Mouse (Mus musculus) midbrain, embryonic 14.5 days (tissue): ENCODE results near the gene Hsd3b1. TPM values are rescaled to one million over a fixed set of nuclear protein-coding genes. Genes with fewer than 3 reads are reported as not detected.

Experiments
- ATAC-seq: fragments of 200-750 bp; cut with Nextera tagmentation; 2 replicates; pipeline ENCODE4 v1.8.0; 2017; ENCODE audit warnings: moderate number of reproducible peaks, moderate library complexity; ENCODE audit not compliant: low FRiP score, low TSS enrichment
- DNase-seq: peaks from one replicate; pipeline ENCODE4 v3.0.0-alpha.2; 2015
- H3K27ac ChIP-seq: fragments of 300-500 bp; sonication (generic); replicated peaks from 2 replicates; pipeline ENCODE4 v1.5.1; 2014; ENCODE audit warnings: mild to moderate bottlenecking, low read depth, low read length, moderate library complexity
- H3K27me3 ChIP-seq: fragments of 300-500 bp; sonication (generic); 2 replicates; pipeline ENCODE4 v1.6.1; 2014; ENCODE audit warnings: low read length, control low read depth, mixed read lengths; ENCODE audit not compliant: control insufficient read depth, insufficient read depth
- H3K36me3 ChIP-seq: fragments of 300-500 bp; sonication (generic); 2 replicates; pipeline ENCODE4 v1.6.1; 2014; ENCODE audit warnings: low read length, control low read depth; ENCODE audit not compliant: control insufficient read depth, insufficient read depth
- H3K4me1 ChIP-seq: fragments of 300-500 bp; sonication (generic); 2 replicates; pipeline ENCODE4 v1.6.1; 2014; ENCODE audit warnings: mild to moderate bottlenecking, antibody characterized with exemption, low read length, control low read depth; ENCODE audit not compliant: control insufficient read depth, insufficient read depth
- H3K4me2 ChIP-seq: fragments of 300-500 bp; sonication (generic); 2 replicates; pipeline ENCODE4 v1.6.1; 2014; ENCODE audit warnings: mild to moderate bottlenecking, low read length, moderate library complexity
- H3K4me3 ChIP-seq: fragments of 300-500 bp; sonication (generic); replicated peaks from 2 replicates; pipeline ENCODE4 v1.5.1; 2014; ENCODE audit warnings: low read depth, low read length
- H3K9ac ChIP-seq: fragments of 300-500 bp; sonication (generic); replicated peaks from 2 replicates; pipeline ENCODE4 v1.6.1; 2014; ENCODE audit warnings: mild to moderate bottlenecking, low read length, moderate library complexity
- H3K9me3 ChIP-seq: fragments of 300-500 bp; sonication (generic); 2 replicates; pipeline ENCODE4 v1.6.1; 2016; ENCODE audit warnings: low read length, control low read depth, mixed read lengths; ENCODE audit not compliant: control insufficient read depth
- WGBS: fragments of 180-500 bp; shearing (Covaris S2); extraction: QIAGEN DNeasy Blood & Tissue Kit; methylation state at CpG from one replicate; pipeline ENCODE4 v1.1.7; 2014; 5-methylcytosine and 5-hydroxymethylcytosine counted together
- polyA plus RNA-seq: library from polyadenylated mRNA; unstranded; fragments of >200 nt; fragmentation: Nextera tagmentation; extraction: Ambion mirVana; gene quantifications from 2 replicates; pipeline ENCODE4 v1.2.1, GENCODE M21; 2014

The Hsd3b1 gene
- polyA plus RNA-seq, 1 experiment from 2014 or later: 0.29 TPM

DNA sequence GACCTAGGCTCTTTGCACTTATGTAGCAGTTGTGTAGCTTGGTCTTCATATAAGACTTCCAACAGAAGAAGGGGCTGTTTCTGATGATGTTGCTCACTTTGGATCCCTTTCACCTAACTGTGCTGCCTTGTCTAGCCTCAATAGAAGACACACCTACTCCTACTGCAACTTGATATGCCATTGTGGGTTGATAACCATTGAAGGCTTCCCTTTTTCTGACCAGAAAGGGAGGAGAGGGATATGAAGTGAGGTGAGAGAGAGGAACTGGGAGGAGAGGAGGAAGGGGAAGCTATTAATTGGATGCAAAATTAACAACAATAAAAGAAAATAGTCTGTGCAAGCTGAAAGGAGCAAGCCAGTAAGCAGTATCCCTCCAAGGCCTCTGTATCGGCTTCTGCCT, 3.2 kb upstream of the Hsd3b1 start:
- DNase-seq (no peak), ATAC-seq (no peak)
- no peaks in the 10 kb centered on the region for H3K36me3 ChIP-seq

DNA sequence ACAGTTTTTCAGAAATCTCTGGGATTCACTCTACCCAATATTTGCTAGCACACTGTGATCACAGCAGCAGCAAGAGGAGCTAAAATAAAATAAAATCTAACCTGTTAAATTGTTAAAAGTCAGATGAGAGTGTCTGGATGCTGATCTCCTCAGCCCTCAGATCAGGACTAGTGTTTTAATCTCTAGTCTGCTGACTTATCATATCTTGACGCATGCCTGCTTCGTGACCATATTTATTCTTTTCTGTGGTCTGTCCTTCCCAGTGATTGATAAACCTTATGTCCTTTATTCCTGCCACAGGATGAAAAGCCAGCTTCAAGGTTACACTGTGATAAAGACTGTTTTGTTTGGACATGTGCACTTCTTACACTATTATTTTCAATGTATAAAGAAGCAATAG, 1.5 kb downstream of the Hsd3b1 start:
- Histone ChIP-seq H3K9ac (no peak overlapping the region), H3K27me3 (no peaks in the 10 kb centered on the region), H3K27ac (no peak overlapping the region), H3K4me2 (no peak overlapping the region), H3K9me3 (no peaks in the 10 kb centered on the region), H3K4me1 (no peaks in the 10 kb centered on the region), H3K36me3 (no peaks in the 10 kb centered on the region), H3K4me3 (no peak overlapping the region)
- no peak for DNase-seq
- WGBS: 85% methylated on average over 2 of the region's 2 CpGs
- no peak for ATAC-seq

More for the DNA sequence above, 3.2 kb upstream of the Hsd3b1 start:
- Histone ChIP-seq H3K4me3 (no peak overlapping the region), H3K9ac (no peak overlapping the region), H3K4me2 (no peak overlapping the region), H3K27ac (no peak overlapping the region), H3K27me3 (no peaks in the 10 kb centered on the region), H3K9me3 (no peaks in the 10 kb centered on the region), H3K4me1 (no peaks in the 10 kb centered on the region)
- 100% methylated on average over 1 of the region's 1 CpGs for WGBS

DNA sequence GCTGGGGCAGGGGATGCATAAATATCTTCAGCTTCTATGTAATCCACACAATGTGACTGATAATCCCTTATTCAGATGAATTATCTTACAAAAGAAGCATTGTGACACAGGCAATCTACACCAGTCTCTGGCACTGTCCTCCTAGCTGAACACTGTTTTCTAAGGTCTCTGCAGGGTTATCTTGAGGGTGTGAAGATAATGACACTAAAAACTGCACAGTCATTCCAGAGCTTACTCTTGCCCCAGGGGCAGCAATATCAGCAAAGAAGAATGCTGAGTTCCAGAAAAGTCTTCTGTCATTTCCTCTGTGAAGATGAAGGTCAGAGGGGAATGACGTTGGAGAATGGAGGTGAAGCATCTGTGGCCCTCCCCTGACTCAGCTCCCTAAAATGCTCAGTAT, 2.7 kb downstream of the Hsd3b1 start:
- no peak overlapping the region for H3K4me3 ChIP-seq
- H3K27ac ChIP-seq: no peak overlapping the region
- no peak for DNase-seq
- no peaks in the 10 kb centered on the region for H3K27me3 ChIP-seq
- no peaks in the 10 kb centered on the region for H3K36me3 ChIP-seq
- no peaks in the 10 kb centered on the region for H3K4me1 ChIP-seq
- no peak overlapping the region for H3K4me2 ChIP-seq
- no peaks in the 10 kb centered on the region for H3K9me3 ChIP-seq
- no peak for ATAC-seq
- no peak overlapping the region for H3K9ac ChIP-seq
- WGBS: 79% methylated on average over 1 of the region's 1 CpGs

DNA sequence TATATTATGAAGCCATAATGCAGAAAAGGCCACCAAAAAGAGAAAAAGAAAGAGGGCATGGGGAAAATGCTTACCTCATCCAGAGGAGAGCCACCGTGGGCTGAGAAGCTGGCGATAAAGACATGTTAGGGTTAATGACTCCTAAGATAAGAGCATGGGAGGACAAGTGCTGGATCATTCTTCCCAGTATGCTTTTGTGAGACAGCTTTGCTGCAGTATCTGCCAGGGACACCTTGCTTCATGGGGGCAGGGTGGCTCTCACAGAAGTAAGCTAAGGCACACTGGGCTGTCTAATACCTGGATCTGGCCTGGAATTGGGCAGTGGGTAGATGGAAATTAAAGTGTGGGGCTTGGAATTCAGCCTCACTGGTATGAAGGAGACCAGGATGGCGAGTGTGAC, 4.4 kb downstream of the Hsd3b1 start:
- Histone ChIP-seq H3K9ac (no peak overlapping the region), H3K4me3 (no peak overlapping the region), H3K27me3 (no peaks in the 10 kb centered on the region), H3K27ac (no peak overlapping the region), H3K4me2 (no peak overlapping the region), H3K36me3 (no peaks in the 10 kb centered on the region), H3K4me1 (no peaks in the 10 kb centered on the region), H3K9me3 (no peaks in the 10 kb centered on the region)
- DNase-seq (no peak), ATAC-seq (no peak)
- 86% methylated on average over 3 of the region's 3 CpGs for WGBS

DNA sequence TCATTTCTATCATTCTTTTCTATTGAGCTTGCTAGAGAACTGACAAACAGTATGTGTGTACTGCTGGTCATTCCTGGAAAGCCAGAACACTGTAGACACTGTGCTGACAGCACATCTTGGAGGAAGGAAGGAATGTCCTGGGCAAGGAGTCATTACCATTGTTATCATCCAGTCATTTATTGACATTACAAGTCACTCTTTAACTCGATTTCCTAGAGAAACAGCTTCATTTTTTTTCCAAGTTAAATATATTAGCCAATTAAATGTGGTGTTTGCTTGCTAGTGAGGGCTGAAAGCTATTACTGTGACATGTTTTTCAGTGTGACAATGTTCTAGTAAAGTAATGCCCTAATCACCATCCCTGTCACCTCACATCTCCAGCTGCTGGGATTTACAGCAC, 5.9 kb downstream of the Hsd3b1 start:
- no peak overlapping the region for H3K9ac ChIP-seq
- no peaks in the 10 kb centered on the region for H3K4me1 ChIP-seq
- DNase-seq (no peak), ATAC-seq (no peak)
- H3K4me2 ChIP-seq: no peak overlapping the region
- no peaks in the 10 kb centered on the region for H3K27me3 ChIP-seq
- H3K36me3 ChIP-seq: no peaks in the 10 kb centered on the region
- no peaks in the 10 kb centered on the region for H3K9me3 ChIP-seq
- H3K4me3 ChIP-seq: no peak overlapping the region
- no peak overlapping the region for H3K27ac ChIP-seq
- 54% methylated on average over 1 of the region's 1 CpGs for WGBS

DNA sequence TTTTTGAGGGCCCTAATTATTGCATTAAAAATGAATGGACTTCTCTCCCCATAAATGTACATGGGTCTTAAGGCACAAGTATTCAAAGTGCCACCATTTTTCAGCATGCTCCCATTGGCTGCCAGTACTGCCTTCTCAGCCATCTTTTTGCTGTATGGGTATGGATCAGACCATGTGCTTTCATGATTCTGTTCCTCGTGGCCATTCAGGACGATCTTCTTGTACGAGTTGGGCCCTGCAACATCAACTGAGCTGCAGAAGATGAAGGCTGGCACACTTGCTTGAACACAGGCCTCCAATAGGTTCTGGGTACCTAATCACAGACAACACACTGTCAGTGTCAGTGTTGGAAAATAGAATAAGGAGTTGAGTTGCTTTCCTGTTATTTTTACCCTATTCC, 6.5 kb downstream of the Hsd3b1 start:
- no peak for ATAC-seq
- no peak overlapping the region for H3K4me2 ChIP-seq
- 88% methylated on average over 3 of the region's 3 CpGs for WGBS

DNA sequence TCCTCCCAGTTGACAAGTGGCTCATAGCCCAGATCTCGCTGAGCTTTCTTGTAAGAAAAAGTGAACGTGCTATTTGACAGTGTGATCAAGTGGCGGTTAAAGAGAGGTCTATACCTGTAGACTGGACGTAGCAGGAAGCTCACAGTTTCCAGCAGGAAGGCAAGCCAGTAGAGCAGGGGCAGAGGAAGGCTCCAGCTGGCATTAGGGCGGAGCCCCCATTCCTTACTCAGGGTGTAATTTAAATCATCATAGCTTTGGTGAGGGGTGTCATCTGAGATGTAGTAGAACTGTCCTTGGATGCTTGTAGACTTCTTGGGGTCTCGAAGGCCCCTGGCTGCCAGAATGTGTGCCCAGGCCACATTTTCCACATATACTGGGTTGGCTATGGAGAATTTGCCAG, 7.0 kb downstream of the Hsd3b1 start:
- Histone ChIP-seq H3K4me1 (no peaks in the 10 kb centered on the region), H3K4me2 (no peak overlapping the region), H3K9ac (no peak overlapping the region), H3K36me3 (no peaks in the 10 kb centered on the region), H3K27me3 (no peaks in the 10 kb centered on the region), H3K9me3 (no peaks in the 10 kb centered on the region), H3K27ac (no peak overlapping the region), H3K4me3 (no peak overlapping the region)
- 86% methylated on average over 6 of the region's 6 CpGs for WGBS
- no peak for ATAC-seq
- no peak for DNase-seq

More for the DNA sequence above, 6.5 kb downstream of the Hsd3b1 start:
- Histone ChIP-seq H3K4me1 (no peaks in the 10 kb centered on the region), H3K27ac (no peak overlapping the region), H3K9ac (no peak overlapping the region), H3K27me3 (no peaks in the 10 kb centered on the region), H3K36me3 (no peaks in the 10 kb centered on the region), H3K9me3 (no peaks in the 10 kb centered on the region), H3K4me3 (no peak overlapping the region)
- no peak for DNase-seq

DNA sequence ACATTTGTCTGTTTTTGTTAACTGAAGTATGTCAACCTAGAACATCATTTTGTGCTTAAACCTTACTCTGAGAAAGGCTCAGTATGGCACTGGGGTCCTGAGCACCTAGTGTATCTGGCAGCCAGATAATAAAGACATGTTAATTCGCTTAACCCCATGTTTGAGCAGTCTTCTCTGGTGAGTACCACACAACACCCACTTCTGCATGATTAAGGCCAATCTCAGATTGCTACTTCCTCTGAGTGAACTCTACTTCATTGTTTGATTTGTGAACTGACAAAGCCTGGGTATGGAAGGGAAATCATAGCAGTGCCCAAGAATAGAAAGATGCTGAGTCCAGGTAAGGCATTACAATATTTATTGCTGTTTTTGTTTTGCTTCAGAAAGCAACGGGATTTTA, 7.7 kb downstream of the Hsd3b1 start:
- DNase-seq: no peak
- Histone ChIP-seq H3K36me3 (no peaks in the 10 kb centered on the region), H3K27me3 (no peaks in the 10 kb centered on the region), H3K4me3 (no peak overlapping the region), H3K9ac (no peak overlapping the region), H3K9me3 (no peaks in the 10 kb centered on the region), H3K4me2 (no peak overlapping the region), H3K4me1 (no peaks in the 10 kb centered on the region), H3K27ac (no peak overlapping the region)
- WGBS: 77% methylated on average over 2 of the region's 2 CpGs
- ATAC-seq: no peak

DNA sequence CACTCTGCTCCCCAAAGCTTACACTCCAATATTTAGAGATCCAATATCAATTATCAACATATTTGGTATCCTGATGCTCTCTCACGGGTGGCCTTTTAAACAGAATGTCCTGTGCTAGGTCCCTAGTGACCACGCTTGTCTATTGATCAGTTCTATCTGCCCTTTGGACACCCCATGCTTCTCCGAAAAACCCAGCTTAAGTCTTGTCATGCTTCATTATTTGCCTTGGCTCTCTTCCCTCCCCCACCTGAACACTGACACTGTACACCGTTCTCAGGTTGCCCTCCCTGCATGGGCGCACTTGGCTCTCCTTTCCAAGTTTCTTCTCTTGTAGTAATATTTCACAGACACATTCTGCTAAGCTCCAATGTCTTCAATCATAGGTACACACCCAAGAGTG, 9.3 kb downstream of the Hsd3b1 start:
- Histone ChIP-seq H3K9me3 (no peaks in the 10 kb centered on the region), H3K9ac (no peak overlapping the region), H3K36me3 (no peaks in the 10 kb centered on the region), H3K27me3 (no peaks in the 10 kb centered on the region), H3K4me1 (no peaks in the 10 kb centered on the region), H3K4me3 (no peak overlapping the region), H3K4me2 (no peak overlapping the region), H3K27ac (no peak overlapping the region)
- DNase-seq: no peak
- no peak for ATAC-seq
- WGBS: 81% methylated on average over 5 of the region's 5 CpGs
